Mouse (Mus musculus): ENCODE data around the gene Atxn7.
"Not testable (repeated sequence)": the region's sequence is repeated elsewhere in the genome, so short reads cannot be mapped to it uniquely, and the experiment has no call there.

The Atxn7 gene

GRCm38 (mm10) chr14:13961401-13962112 lies at the start of gene Atxn7, which contains the start of gene Thoc7:
Gene Atxn7, plus strand, starts transcription at chr14:13961440.
Gene Thoc7, minus strand, starts transcription at chr14:13961852.
- DNase-seq (ENCODE audit: low spot score) = peak; percentile 51

GRCm38 (mm10) chr14:13914387-13915082 lies 46.7 kb upstream of the Atxn7 start, which contains the start of gene Gm281:
Gene Gm281, minus strand, starts transcription at chr14:13914478.
- DNase-seq (ENCODE audit: low spot score) = no peak

- no peak for DNase-seq (ENCODE audit: low spot score)
These were observed 46.0 kb upstream of the Atxn7 start for GRCm38 (mm10) chr14:13915207-13915606.

GRCm38 (mm10) chr14:13917208-13917607 lies 44.0 kb upstream of the Atxn7 start:
- no peak for DNase-seq (ENCODE audit: low spot score)

- DNase-seq (ENCODE audit: low spot score) = no peak
These were observed 43.6 kb upstream of the Atxn7 start for GRCm38 (mm10) chr14:13917630-13918029.

GRCm38 (mm10) chr14:13933290-13934051 lies 27.8 kb upstream of the Atxn7 start:
- no peak for DNase-seq (ENCODE audit: low spot score)

GRCm38 (mm10) chr14:13934052-13934371 lies 27.2 kb upstream of the Atxn7 start:
- no peak for DNase-seq (ENCODE audit: low spot score)

GRCm38 (mm10) chr14:13944686-13945085 lies 16.6 kb upstream of the Atxn7 start:
- DNase-seq (ENCODE audit: low spot score) = no peak

GRCm38 (mm10) chr14:13948345-13948744 lies 12.9 kb upstream of the Atxn7 start:
- DNase-seq (ENCODE audit: low spot score) = no peak

GRCm38 (mm10) chr14:13950401-13950800 lies 10.8 kb upstream of the Atxn7 start:
- DNase-seq (ENCODE audit: low spot score) = peak; percentile 7

GRCm38 (mm10) chr14:13952151-13952550 lies 9.1 kb upstream of the Atxn7 start:
- DNase-seq (ENCODE audit: low spot score) = not testable (repeated sequence)

- peak; percentile 16 for DNase-seq (ENCODE audit: low spot score)
These were observed 1.2 kb upstream of the Atxn7 start for GRCm38 (mm10) chr14:13960079-13960478.

- DNase-seq (ENCODE audit: low spot score) = peak; percentile 69
These were observed 536 bp upstream of the Atxn7 start for GRCm38 (mm10) chr14:13960482-13961325.

GRCm38 (mm10) chr14:13962476-13962875 lies 1.2 kb downstream of the Atxn7 start:
- DNase-seq (ENCODE audit: low spot score) = no peak

- no peak for DNase-seq (ENCODE audit: low spot score)
These were observed 2.3 kb downstream of the Atxn7 start for GRCm38 (mm10) chr14:13963527-13963926.

- no peak for DNase-seq (ENCODE audit: low spot score)
These were observed 6.4 kb downstream of the Atxn7 start for GRCm38 (mm10) chr14:13967607-13968006.

GRCm38 (mm10) chr14:13968476-13968875 lies 7.2 kb downstream of the Atxn7 start:
- no peak for DNase-seq (ENCODE audit: low spot score)

- DNase-seq (ENCODE audit: low spot score) = no peak
These were observed 9.3 kb downstream of the Atxn7 start for GRCm38 (mm10) chr14:13970513-13970912.

- DNase-seq (ENCODE audit: low spot score) = no peak
These were observed 10.5 kb downstream of the Atxn7 start for GRCm38 (mm10) chr14:13971644-13972234.

- DNase-seq (ENCODE audit: low spot score) = no peak
These were observed 16.3 kb downstream of the Atxn7 start for GRCm38 (mm10) chr14:13977498-13977897.

- DNase-seq (ENCODE audit: low spot score) = no peak
These were observed 20.0 kb downstream of the Atxn7 start for GRCm38 (mm10) chr14:13981286-13981685.
